Mouse (Mus musculus) megakaryocyte-erythroid progenitor cell, adult 5-6 weeks (primary cell): ENCODE data around the gene Ugt1a5. TPM values are rescaled to one million over a fixed set of nuclear protein-coding genes. Genes with fewer than 3 reads are reported as not detected.

Experiments used
- ATAC-seq: replicated peaks from 2 replicates; pipeline ENCODE4 v1.8.0; 2016; ENCODE audit warnings: mild to moderate bottlenecking, inconsistent platforms; ENCODE audit not compliant: severe bottlenecking, poor library complexity, low FRiP score, low TSS enrichment
- total RNA-seq, 2 experiments: library from RNA; stranded (forward) in 1 of 2; stranded (reverse) in 1 of 2; fragments of 200-1000, 215-1000 nt in 1 of 2; fragments of >200 nt in 1 of 2; fragmentation: Nextera tagmentation in 1 of 2; gene quantifications; 2 replicates each; pipeline ENCODE4 v1.2.3; 2014 to 2017

The Ugt1a5 gene
- total RNA-seq, 2 experiments from 2014 or later = not detected

GRCm38 (mm10) chr1:88234646-88235045, 68.8 kb downstream of the Ugt1a5 start:
- ATAC-seq = no peak

- ATAC-seq = no peak
These were observed 69.5 kb downstream of the Ugt1a5 start for GRCm38 (mm10) chr1:88235046-88235893.

DNA sequence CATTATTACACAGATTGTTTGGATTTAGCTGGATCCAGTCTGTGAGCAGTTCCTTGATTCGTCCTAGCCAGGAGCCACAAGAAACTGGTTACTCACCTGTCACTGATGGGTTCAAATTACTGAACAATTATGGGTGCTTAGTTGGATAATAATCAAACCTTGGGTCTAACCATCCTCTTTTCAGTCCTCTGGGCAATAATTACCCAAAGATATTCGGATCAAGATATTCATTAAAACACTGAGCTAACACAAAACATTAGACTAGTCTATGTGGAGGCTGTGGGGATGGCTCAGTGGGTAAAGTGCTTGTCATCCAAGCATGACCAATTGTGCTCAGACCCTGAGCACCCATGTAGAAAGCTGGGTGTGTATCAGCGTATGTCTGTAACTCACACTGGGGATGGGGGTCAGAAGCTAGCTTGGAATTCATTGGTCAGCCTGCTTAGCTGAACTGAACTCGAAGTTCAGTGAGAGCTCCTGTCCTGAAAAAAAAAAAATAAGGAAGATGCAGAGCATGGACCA, 70.1 kb downstream of the Ugt1a5 start:
- no peak for ATAC-seq

GRCm38 (mm10) chr1:88237311-88237710, 71.5 kb downstream of the Ugt1a5 start:
- no peak for ATAC-seq

DNA sequence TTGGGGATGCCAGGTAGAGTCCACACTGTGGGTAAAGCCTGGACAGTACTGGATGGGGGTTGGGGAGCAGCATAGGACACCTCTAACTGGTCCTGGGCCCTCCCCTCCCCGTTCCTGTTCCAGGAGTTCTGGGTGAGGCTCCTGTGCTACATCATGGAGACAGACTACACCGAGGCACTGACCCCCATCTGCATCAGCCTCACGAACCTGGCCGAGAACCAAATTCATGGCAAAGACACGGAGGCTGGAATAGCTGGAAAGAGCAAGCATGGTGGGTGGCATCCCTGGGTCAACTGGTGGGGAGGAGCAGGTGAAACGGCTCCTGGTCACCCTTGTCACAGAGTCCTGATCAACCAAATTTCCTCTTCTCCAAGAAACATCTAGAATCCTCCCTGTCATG, 73.0 kb downstream of the Ugt1a5 start:
- ATAC-seq = no peak

- no peak for ATAC-seq
These were observed 74.3 kb downstream of the Ugt1a5 start for GRCm38 (mm10) chr1:88240072-88240471.

GRCm38 (mm10) chr1:88240579-88240978, 74.8 kb downstream of the Ugt1a5 start:
- ATAC-seq = no peak

DNA sequence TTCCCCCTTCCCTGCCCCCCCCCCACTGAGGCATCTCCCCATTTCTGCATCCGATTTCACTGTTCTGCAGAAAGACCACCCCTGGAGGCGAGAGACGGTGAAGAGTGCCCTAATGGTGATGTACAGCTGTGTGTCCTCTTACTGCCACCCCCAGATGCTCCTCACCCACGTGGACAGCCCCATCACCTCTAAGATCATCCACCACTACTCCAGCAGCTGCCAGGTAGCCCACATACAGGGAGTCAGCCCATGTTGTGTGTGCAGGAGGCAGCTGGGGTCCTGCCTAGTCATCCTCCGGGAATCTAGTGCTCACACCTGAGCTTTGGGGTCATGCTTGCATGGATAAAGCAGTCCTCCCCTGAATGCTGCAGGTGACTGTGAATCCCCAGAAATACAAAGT, 78.0 kb downstream of the Ugt1a5 start:
- no peak for ATAC-seq

- ATAC-seq = no peak
These were observed 80.1 kb downstream of the Ugt1a5 start for GRCm38 (mm10) chr1:88245881-88246280.

- ATAC-seq = no peak
These were observed 80.6 kb downstream of the Ugt1a5 start for GRCm38 (mm10) chr1:88246386-88246785.

DNA sequence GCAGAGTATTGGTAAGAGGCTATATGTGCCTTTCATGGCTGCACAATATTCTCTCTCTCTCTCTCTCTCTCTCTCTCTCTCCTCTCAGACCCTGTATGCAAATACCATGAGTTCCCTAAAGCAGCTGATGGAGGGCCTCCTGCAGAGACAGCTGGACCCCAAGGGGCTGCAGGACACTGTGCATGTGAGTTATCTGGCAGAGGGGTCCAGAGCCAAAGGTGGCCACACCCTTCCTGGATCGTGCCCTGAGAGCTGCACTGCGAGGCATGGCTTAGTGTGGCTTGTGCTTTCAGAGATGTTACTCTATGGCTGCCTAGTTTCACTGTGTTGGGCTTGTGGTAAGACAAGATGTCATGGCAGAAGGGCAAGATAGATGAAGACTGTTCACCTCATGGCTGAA, 81.8 kb downstream of the Ugt1a5 start:
- ATAC-seq = no peak

DNA sequence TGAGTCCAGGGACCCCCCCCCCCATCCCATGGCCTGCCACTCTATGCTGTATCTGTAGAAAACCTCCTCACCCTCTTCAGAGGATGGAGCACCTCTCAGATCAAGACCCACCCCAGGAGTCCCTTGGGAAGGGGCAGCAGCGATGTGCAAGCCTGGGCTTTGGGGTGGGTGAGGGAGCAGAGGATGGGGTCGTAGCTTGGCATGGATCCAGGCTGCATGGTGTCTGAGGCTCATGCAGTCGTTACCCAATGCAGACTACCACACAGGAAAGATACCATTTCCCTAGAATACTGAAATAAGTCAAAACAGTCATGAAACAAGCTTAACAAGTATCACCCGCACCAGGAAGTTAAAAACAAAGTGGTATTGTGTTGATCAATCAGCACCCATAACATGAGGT, 82.8 kb downstream of the Ugt1a5 start:
- no peak for ATAC-seq

DNA sequence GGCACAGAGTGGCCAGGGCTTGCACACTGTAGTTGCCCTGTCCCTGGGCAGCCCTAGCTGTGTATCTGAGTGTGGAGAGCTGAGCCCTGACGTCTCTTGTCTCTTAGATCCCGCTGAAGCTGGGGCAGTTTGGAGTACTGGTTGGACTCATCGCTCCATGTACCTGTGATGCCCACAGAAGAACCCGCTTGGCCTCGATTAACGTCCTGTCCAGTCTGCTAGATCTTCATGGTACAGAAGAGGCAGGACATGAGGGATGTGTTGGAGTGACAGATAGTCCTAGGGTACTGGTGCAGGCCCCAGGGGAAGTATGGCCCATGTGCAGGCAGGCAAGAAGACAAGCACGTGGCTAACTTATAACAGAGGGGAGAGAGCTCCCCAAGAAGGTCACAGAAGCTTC, 83.8 kb downstream of the Ugt1a5 start:
- peak; percentile 0; the same call in 1 of the 2 replicates for ATAC-seq

GRCm38 (mm10) chr1:88250023-88250422, 84.2 kb downstream of the Ugt1a5 start:
- ATAC-seq = no peak

DNA sequence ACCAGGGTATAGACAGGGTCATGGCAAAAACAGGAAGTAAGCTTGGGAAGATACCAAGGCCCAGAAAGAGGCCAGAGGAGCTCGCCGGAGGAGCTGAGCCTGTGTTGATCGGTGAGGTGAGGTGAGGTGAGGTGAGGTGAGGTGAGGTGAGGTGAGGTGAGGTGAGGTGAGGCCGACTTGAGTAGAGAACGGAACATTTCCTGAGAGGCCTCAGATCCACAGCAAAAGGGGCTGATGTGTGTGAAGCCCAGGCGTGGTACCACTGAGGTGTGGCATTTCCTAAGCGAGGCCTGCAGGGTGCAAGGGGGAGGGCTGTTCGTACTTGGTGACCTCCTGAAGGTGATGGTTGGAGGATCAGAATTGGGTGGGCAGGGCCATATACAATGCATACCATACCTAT, 87.3 kb downstream of the Ugt1a5 start:
- no peak for ATAC-seq

DNA sequence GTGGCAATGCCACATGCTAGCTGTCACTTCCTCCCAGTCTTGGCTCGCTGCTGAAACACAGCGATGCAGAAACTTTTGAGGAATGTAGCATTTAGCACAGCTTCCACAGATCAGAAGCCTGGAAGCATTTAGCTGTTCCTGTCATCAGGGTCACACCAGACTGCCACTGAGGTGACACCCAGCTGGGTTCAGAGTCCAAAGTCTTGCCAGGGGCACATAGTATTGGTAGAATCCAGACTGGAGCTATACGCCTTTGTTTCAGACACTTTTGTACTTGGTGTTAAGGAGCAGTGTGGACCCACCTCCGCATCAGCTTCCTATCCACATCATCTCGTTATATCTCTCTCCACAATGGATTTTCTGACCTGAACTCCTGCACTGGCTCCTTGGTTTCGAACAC, 87.7 kb downstream of the Ugt1a5 start:
- peak; percentile 6 for ATAC-seq

GRCm38 (mm10) chr1:88254793-88255465, 89.1 kb downstream of the Ugt1a5 start:
- ATAC-seq = no peak

DNA sequence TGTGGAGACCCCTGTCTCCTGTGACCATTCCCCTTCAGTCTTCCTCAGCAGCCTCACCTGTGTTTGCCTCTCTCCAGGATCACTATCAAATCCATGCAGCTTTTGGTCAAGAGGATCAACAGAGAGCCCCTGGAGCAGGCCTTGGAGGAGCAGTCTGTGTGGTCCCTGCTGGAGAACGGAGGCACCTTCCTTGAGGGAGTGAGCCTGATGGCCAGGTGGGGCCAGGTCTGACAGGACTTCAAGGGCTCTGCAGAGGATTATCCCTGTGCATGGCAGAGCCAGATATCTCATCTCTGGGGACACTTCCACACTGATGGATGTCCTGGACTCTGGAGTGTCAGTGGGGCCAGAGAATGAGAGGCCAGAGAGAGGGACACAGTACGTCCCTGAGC, 89.7 kb downstream of the Ugt1a5 start:
- ATAC-seq = no peak

GRCm38 (mm10) chr1:88255989-88256754, 90.4 kb downstream of the Ugt1a5 start:
- no peak for ATAC-seq
